Mouse (Mus musculus): ENCODE results near the gene Ankib1.

GRCm38 (mm10) chr5:3644621-3645020, 158.1 kb downstream of the Ankib1 start:
- TF ChIP-seq CTCF (IDR thresholded peaks at IDR 0.05; ENCODE audit: borderline replicate concordance, control insufficient read depth, extremely low read depth, insufficient read depth, low read length, poor library complexity) (no peak), POLR2A (IDR thresholded peaks at IDR 0.05; ENCODE audit: control insufficient read depth, extremely low read depth, insufficient read depth, low read length, poor library complexity) (no peak)
